Mouse (Mus musculus): ENCODE measurements around the gene Cenpq. TPM values are rescaled to one million over a fixed set of nuclear protein-coding genes. Genes with fewer than 3 reads are reported as not detected.

The Cenpq gene
- polyA plus RNA-seq, 1 experiment from 2014 or later = 28.3 TPM

- Histone ChIP-seq H3K27me3 (no peaks in the 10 kb centered on the region), H3K4me1 (replicated peaks) (peaks cover 9% of the 10 kb centered on the region), H3K4me2 (no peak overlapping the region), H3K4me3 (replicated peaks) (no peak overlapping the region), H3K27ac (no peak overlapping the region), H3K9me3 (replicated peaks) (no peaks in the 10 kb centered on the region), H3K9ac (no peak overlapping the region), H3K36me3 (no peaks in the 10 kb centered on the region)
- ATAC-seq (ENCODE audit: low read depth) = peak; percentile 79
- no peak for DNase-seq
- 31% methylated on average over 4 of the region's 4 CpGs for WGBS (ENCODE audit: insufficient replicate concordance)
Observed at GRCm38 (mm10) chr17:40887849-40888536, 46.9 kb downstream of the Cenpq start.

GRCm38 (mm10) chr17:40885155-40885554 lies 49.7 kb downstream of the Cenpq start:
- Histone ChIP-seq H3K9ac (no peak overlapping the region), H3K4me1 (replicated peaks) (peaks cover 17% of the 10 kb centered on the region), H3K36me3 (no peaks in the 10 kb centered on the region), H3K4me2 (no peak overlapping the region), H3K27me3 (no peaks in the 10 kb centered on the region), H3K9me3 (replicated peaks) (no peaks in the 10 kb centered on the region), H3K27ac (no peak overlapping the region), H3K4me3 (replicated peaks) (no peak overlapping the region)
- DNase-seq = no peak
- WGBS (ENCODE audit: insufficient replicate concordance) = 72% methylated on average over 4 of the region's 4 CpGs
- ATAC-seq (ENCODE audit: low read depth) = no peak

- 49% methylated on average over 6 of the region's 6 CpGs for WGBS (ENCODE audit: insufficient replicate concordance)
- Histone ChIP-seq H3K4me3 (replicated peaks) (no peak overlapping the region), H3K4me2 (no peak overlapping the region), H3K27ac (no peak overlapping the region), H3K9me3 (replicated peaks) (no peaks in the 10 kb centered on the region), H3K9ac (no peak overlapping the region), H3K4me1 (replicated peaks) (peaks cover 32% of the 10 kb centered on the region), H3K36me3 (no peaks in the 10 kb centered on the region), H3K27me3 (no peaks in the 10 kb centered on the region)
- DNase-seq (no peak), ATAC-seq (ENCODE audit: low read depth) (no peak)
Observed at GRCm38 (mm10) chr17:40882172-40882571, 52.7 kb downstream of the Cenpq start.

GRCm38 (mm10) chr17:40879924-40880691 lies 54.7 kb downstream of the Cenpq start, which contains the start of gene 9130008F23Rik:
9130008F23Rik (minus strand) TSS chr17:40880559.
- Histone ChIP-seq H3K9me3 (replicated peaks) (no peaks in the 10 kb centered on the region), H3K27ac (peak within 1 kb of the TSS; percentile 53), H3K4me1 (replicated peaks) (peaks cover 32% of the 10 kb centered on the region), H3K36me3 (no peaks in the 10 kb centered on the region), H3K27me3 (no peaks in the 10 kb centered on the region), H3K9ac (peak within 1 kb of the TSS; percentile 75), H3K4me2 (peak within 1 kb of the TSS; percentile 90), H3K4me3 (replicated peaks) (peak within 1 kb of the TSS; percentile 77)
- under 1% methylated on average over 39 of the region's 40 CpGs for WGBS (ENCODE audit: insufficient replicate concordance)
- peak; percentile 86 for ATAC-seq (ENCODE audit: low read depth)
- DNase-seq = peak; percentile 29

- peak overlapping the region; percentile 75 for H3K9ac ChIP-seq
- H3K27me3 ChIP-seq = no peaks in the 10 kb centered on the region
- H3K4me2 ChIP-seq = peak overlapping the region; percentile 90
- no peaks in the 10 kb centered on the region for H3K9me3 ChIP-seq (replicated peaks)
- DNase-seq (no peak), ATAC-seq (ENCODE audit: low read depth) (no peak)
- H3K27ac ChIP-seq = no peak overlapping the region
- WGBS (ENCODE audit: insufficient replicate concordance) = 2% methylated on average over 6 of the region's 6 CpGs
- peak overlapping the region; percentile 77 for H3K4me3 ChIP-seq (replicated peaks)
- peaks cover 32% of the 10 kb centered on the region for H3K4me1 ChIP-seq (replicated peaks)
- no peaks in the 10 kb centered on the region for H3K36me3 ChIP-seq
Observed at GRCm38 (mm10) chr17:40879528-40879923, 55.3 kb downstream of the Cenpq start.

DNA sequence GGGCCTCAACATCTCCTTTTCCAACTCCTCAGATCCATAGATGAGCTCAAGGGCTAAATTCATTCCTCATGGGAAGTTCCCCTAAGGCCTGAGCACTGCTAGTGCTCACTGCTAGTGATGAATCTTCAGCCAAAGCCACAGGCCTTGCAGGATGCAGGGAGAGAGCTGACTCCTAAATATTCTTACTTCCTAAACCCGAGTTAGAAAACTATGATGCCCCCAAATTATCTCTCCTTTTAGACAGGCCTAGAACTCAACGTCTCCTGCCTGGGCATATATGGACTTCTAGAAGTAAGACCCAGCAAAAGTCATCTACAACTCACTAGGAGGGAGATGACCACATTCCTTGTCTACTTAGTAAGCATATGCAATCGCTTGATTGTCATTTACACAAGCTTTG lies 57.1 kb downstream of the Cenpq start:
- H3K9me3 ChIP-seq (replicated peaks) = no peaks in the 10 kb centered on the region
- peak overlapping the region; percentile 90 for H3K4me2 ChIP-seq
- H3K4me3 ChIP-seq (replicated peaks) = no peak overlapping the region
- H3K27ac ChIP-seq = no peak overlapping the region
- WGBS (ENCODE audit: insufficient replicate concordance) = 22% methylated on average over 3 of the region's 3 CpGs
- ATAC-seq (ENCODE audit: low read depth) (no peak), DNase-seq (no peak)
- H3K36me3 ChIP-seq = no peaks in the 10 kb centered on the region
- H3K4me1 ChIP-seq (replicated peaks) = peaks cover 35% of the 10 kb centered on the region
- H3K27me3 ChIP-seq = no peaks in the 10 kb centered on the region
- H3K9ac ChIP-seq = no peak overlapping the region

DNA sequence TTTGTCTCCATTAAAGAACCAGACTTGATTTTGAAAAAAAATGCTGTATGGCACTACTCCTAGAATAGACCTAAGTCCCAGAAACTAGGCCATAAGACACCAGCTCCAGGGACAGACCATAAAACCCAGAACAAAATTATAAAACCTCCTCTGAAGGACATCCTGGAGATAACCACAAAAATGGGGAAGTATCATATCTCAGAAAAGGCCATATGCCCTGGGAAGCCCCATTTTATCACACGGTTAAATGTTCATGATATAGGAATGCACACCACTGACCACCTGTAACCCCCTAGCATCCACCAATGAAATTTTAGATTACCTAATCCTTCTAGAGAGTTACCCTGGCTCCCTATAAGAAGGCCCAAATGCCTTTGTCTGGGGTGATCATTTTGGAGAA lies 59.3 kb downstream of the Cenpq start:
- Histone ChIP-seq H3K27ac (no peak overlapping the region), H3K36me3 (no peaks in the 10 kb centered on the region), H3K4me1 (replicated peaks) (peaks cover 28% of the 10 kb centered on the region), H3K4me3 (replicated peaks) (no peak overlapping the region), H3K4me2 (no peak overlapping the region), H3K27me3 (no peaks in the 10 kb centered on the region), H3K9me3 (replicated peaks) (no peaks in the 10 kb centered on the region), H3K9ac (no peak overlapping the region)
- ATAC-seq (ENCODE audit: low read depth) = no peak
- no peak for DNase-seq
- 27% methylated on average over 1 of the region's 1 CpGs for WGBS (ENCODE audit: insufficient replicate concordance)

DNA sequence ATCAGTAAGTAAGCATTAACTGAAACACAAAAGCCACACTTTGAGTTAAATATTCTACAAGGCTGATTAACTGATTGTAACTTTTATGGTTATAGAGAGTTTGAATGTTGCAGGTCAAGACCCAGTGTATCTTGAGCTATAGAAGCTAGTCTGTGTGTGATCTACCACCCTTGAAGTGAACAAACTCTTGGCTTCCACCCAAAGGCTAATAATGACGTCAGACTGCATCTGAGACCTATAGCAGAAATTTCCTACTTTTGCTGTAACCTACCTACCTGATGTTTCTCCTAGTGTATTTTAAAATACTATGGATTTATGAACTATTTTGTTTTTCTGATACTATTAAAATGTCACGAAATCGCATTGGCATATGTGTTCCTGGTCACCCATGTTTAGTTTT lies 60.1 kb downstream of the Cenpq start:
- Histone ChIP-seq H3K9me3 (replicated peaks) (no peaks in the 10 kb centered on the region), H3K4me3 (replicated peaks) (no peak overlapping the region), H3K4me2 (no peak overlapping the region), H3K36me3 (no peaks in the 10 kb centered on the region), H3K4me1 (replicated peaks) (peaks cover 25% of the 10 kb centered on the region), H3K9ac (no peak overlapping the region), H3K27ac (no peak overlapping the region), H3K27me3 (no peaks in the 10 kb centered on the region)
- ATAC-seq (ENCODE audit: low read depth) (no peak), DNase-seq (no peak)
- 70% methylated on average over 3 of the region's 3 CpGs for WGBS (ENCODE audit: insufficient replicate concordance)

- H3K4me2 ChIP-seq = no peak overlapping the region
- H3K4me1 ChIP-seq (replicated peaks) = peaks cover 21% of the 10 kb centered on the region
- H3K9ac ChIP-seq = no peak overlapping the region
- no peak for DNase-seq
- no peaks in the 10 kb centered on the region for H3K9me3 ChIP-seq (replicated peaks)
- no peaks in the 10 kb centered on the region for H3K27me3 ChIP-seq
- no peak overlapping the region for H3K4me3 ChIP-seq (replicated peaks)
- 19% methylated on average over 2 of the region's 2 CpGs for WGBS (ENCODE audit: insufficient replicate concordance)
- H3K27ac ChIP-seq = no peak overlapping the region
- no peak for ATAC-seq (ENCODE audit: low read depth)
- no peaks in the 10 kb centered on the region for H3K36me3 ChIP-seq
Observed at GRCm38 (mm10) chr17:40873582-40874011, 61.2 kb downstream of the Cenpq start.
